ENCODE assay signal across 8 mouse cellular contexts in genomic region chr17:56039345-56039744, GRCm38 (mm10). TPM values are rescaled to one million over a fixed set of nuclear protein-coding genes. Genes with fewer than 3 reads are reported as not detected.
DNase-seq lines count a peak whose midpoint lies in the region; ATAC-seq and TF ChIP-seq lines count a peak whose summit lies in the region.

No protein-coding gene starts in this region.

- no peaks in the 10 kb centered on the region for H3K9me3 ChIP-seq in forebrain, embryonic 12.5 days
- no peaks in the 10 kb centered on the region for H3K9me3 ChIP-seq in intestine, embryonic 16.5 days (ENCODE audit: control insufficient read depth, low read length)
- H3K9me3 ChIP-seq in midbrain, embryonic 15.5 days = no peaks in the 10 kb centered on the region

- H3K9ac ChIP-seq in forebrain, embryonic 12.5 days = no peak overlapping the region
- 0 out of 2 replicates have a peak overlapping the region, but pooled peaks have one; percentile 58 for H3K9ac ChIP-seq in intestine, embryonic 16.5 days (ENCODE audit: low read depth, low read length)
- no peak overlapping the region for H3K9ac ChIP-seq in midbrain, embryonic 15.5 days

- H3K4me3 ChIP-seq in layer of hippocampus, adult 2 months = peak overlapping the region; percentile 69
- H3K4me3 ChIP-seq in forebrain, embryonic 12.5 days (replicated peaks) = 0 out of 2 replicates have a peak overlapping the region, but pooled peaks have one; percentile 68
- H3K4me3 ChIP-seq in intestine, embryonic 16.5 days (ENCODE audit: low read length) = peak overlapping the region; percentile 87
- peak overlapping the region; percentile 88 for H3K4me3 ChIP-seq in midbrain, embryonic 15.5 days

- 78% methylated on average over 4 of the region's 4 CpGs for WGBS in forebrain, embryonic 12.5 days
- 77% methylated on average over 4 of the region's 4 CpGs for WGBS in intestine, embryonic 16.5 days
- 82% methylated on average over 4 of the region's 4 CpGs for WGBS in midbrain, embryonic 15.5 days

- H3K27me3 ChIP-seq in forebrain, embryonic 12.5 days = no peaks in the 10 kb centered on the region
- H3K27me3 ChIP-seq in intestine, embryonic 16.5 days (replicated peaks; ENCODE audit: control insufficient read depth, insufficient read depth, low read length) = no peaks in the 10 kb centered on the region
- H3K27me3 ChIP-seq in midbrain, embryonic 15.5 days (replicated peaks) = no peaks in the 10 kb centered on the region

- peaks cover 29% of the 10 kb centered on the region for H3K4me1 ChIP-seq in forebrain, embryonic 12.5 days
- H3K4me1 ChIP-seq in intestine, embryonic 16.5 days (ENCODE audit: control insufficient read depth, insufficient read depth, low read length) = peaks cover 25% of the 10 kb centered on the region
- H3K4me1 ChIP-seq in midbrain, embryonic 15.5 days = peaks cover 34% of the 10 kb centered on the region

- no peak for ATAC-seq in forebrain, embryonic 12.5 days (ENCODE audit: low FRiP score)
- ATAC-seq in intestine, embryonic 16.5 days = no peak
- no peak for ATAC-seq in midbrain, embryonic 15.5 days (replicated peaks)

- intact Hi-C loops in left cerebral cortex, postnatal 10 days (cut with DNase I) = no loop called here

- TF ChIP-seq CTCF in layer of hippocampus, adult 2 months (conservative IDR thresholded peaks at IDR 0.05) = no peak

- H3K27ac ChIP-seq in layer of hippocampus, adult 2 months = peak overlapping the region; percentile 63; the same call in 1 of the 2 replicates
- no peak overlapping the region for H3K27ac ChIP-seq in forebrain, embryonic 12.5 days
- no peak overlapping the region for H3K27ac ChIP-seq in intestine, embryonic 16.5 days (ENCODE audit: low read length)
- peak overlapping the region; percentile 75; the same call in 1 of the 2 replicates for H3K27ac ChIP-seq in midbrain, embryonic 15.5 days

- peaks cover 17% of the 10 kb centered on the region for H3K36me3 ChIP-seq in forebrain, embryonic 12.5 days (replicated peaks)
- peaks cover 4% of the 10 kb centered on the region for H3K36me3 ChIP-seq in intestine, embryonic 16.5 days (ENCODE audit: control insufficient read depth, insufficient read depth, low read length)
- no peaks in the 10 kb centered on the region for H3K36me3 ChIP-seq in midbrain, embryonic 15.5 days (replicated peaks)

- peak overlapping the region; percentile 83 for H3K4me2 ChIP-seq in forebrain, embryonic 12.5 days
- H3K4me2 ChIP-seq in intestine, embryonic 16.5 days (ENCODE audit: low read depth, low read length) = peak overlapping the region; percentile 38; the same call in 1 of the 2 replicates
- peak overlapping the region; percentile 95 for H3K4me2 ChIP-seq in midbrain, embryonic 15.5 days

- DNase-seq in layer of hippocampus, adult 2 months (ENCODE audit: low spot score in 2 of 2) = no peak
- DNase-seq in layer of hippocampus, adult 9-10 months (ENCODE audit: low spot score) = no peak
- no peak for DNase-seq in urinary bladder, adult 18-20 months (ENCODE audit: low spot score in 2 of 2)
- no peak for DNase-seq in kidney, postnatal 36 days
- DNase-seq in left cerebral cortex, postnatal 10 days (ENCODE audit: extremely low spot score in 1 of 2, low spot score in 2 of 2) = no peak

RNA-seq across cellular contexts. Expression of gene Chaf1a, which starts 0.9 kb away (rescaled TPM):
- 1 to 10 TPM; 2.7 to 3.3 TPM for total RNA-seq in layer of hippocampus, adult 2 months (2021)
- 39.1 and 43.4 TPM in 2 replicates for polyA plus RNA-seq in forebrain, embryonic 12.5 days (2016; fragmentation: Nextera tagmentation; extraction: Ambion mirVana)
- 15.6 and 16.7 TPM in 2 replicates for polyA plus RNA-seq in intestine, embryonic 16.5 days (2015; fragmentation: Nextera tagmentation; extraction: Ambion mirVana)
- 5.0 and 5.5 TPM in 2 replicates for polyA plus RNA-seq in midbrain, embryonic 15.5 days (2015; fragmentation: Nextera tagmentation; extraction: Ambion mirVana)
- total RNA-seq in left cerebral cortex, postnatal 10 days (2021) = 1 to 10 TPM; 5.1 to 5.7 TPM

RNA-seq across cellular contexts. Expression of gene Sh3gl1, which starts 2.9 kb away (rescaled TPM):
- 10 to 100 TPM; 63.0 to 69.7 TPM for total RNA-seq in layer of hippocampus, adult 2 months (2021)
- polyA plus RNA-seq in forebrain, embryonic 12.5 days (2016; fragmentation: Nextera tagmentation; extraction: Ambion mirVana) = 130 and 135 TPM in 2 replicates
- polyA plus RNA-seq in intestine, embryonic 16.5 days (2015; fragmentation: Nextera tagmentation; extraction: Ambion mirVana) = 120 and 131 TPM in 2 replicates
- polyA plus RNA-seq in midbrain, embryonic 15.5 days (2015; fragmentation: Nextera tagmentation; extraction: Ambion mirVana) = 117 and 119 TPM in 2 replicates
- 10 to 100 TPM; 53.7 TPM for total RNA-seq in left cerebral cortex, postnatal 10 days (2021)

RNA-seq across cellular contexts. Expression of gene Mpnd, which starts 33.8 kb away (rescaled TPM):
- 100 to 1,000 TPM; 101 to 103 TPM for total RNA-seq in layer of hippocampus, adult 2 months (2021)
- polyA plus RNA-seq in forebrain, embryonic 12.5 days (2016; fragmentation: Nextera tagmentation; extraction: Ambion mirVana) = 184 and 186 TPM in 2 replicates
- 77.5 and 80.8 TPM in 2 replicates for polyA plus RNA-seq in intestine, embryonic 16.5 days (2015; fragmentation: Nextera tagmentation; extraction: Ambion mirVana)
- 152 and 167 TPM in 2 replicates for polyA plus RNA-seq in midbrain, embryonic 15.5 days (2015; fragmentation: Nextera tagmentation; extraction: Ambion mirVana)
- total RNA-seq in left cerebral cortex, postnatal 10 days (2021) = 100 to 1,000 TPM; 111 to 115 TPM

RNA-seq across cellular contexts. Expression of gene Stap2, which starts 34.0 kb away (rescaled TPM):
- total RNA-seq in layer of hippocampus, adult 2 months (2021) = 1 to 10 TPM; 2.2 to 2.8 TPM
- 4.2 and 4.6 TPM in 2 replicates for polyA plus RNA-seq in forebrain, embryonic 12.5 days (2016; fragmentation: Nextera tagmentation; extraction: Ambion mirVana)
- 65.6 and 79.6 TPM in 2 replicates for polyA plus RNA-seq in intestine, embryonic 16.5 days (2015; fragmentation: Nextera tagmentation; extraction: Ambion mirVana)
- polyA plus RNA-seq in midbrain, embryonic 15.5 days (2015; fragmentation: Nextera tagmentation; extraction: Ambion mirVana) = 5.8 and 6.0 TPM in 2 replicates
- 1 to 10 TPM; 4.4 TPM for total RNA-seq in left cerebral cortex, postnatal 10 days (2021)

RNA-seq across cellular contexts. Expression of gene Ubxn6, which starts 35.5 kb away (rescaled TPM):
- 10 to 100 TPM; 82.9 to 89.3 TPM for total RNA-seq in layer of hippocampus, adult 2 months (2021)
- polyA plus RNA-seq in forebrain, embryonic 12.5 days (2016; fragmentation: Nextera tagmentation; extraction: Ambion mirVana) = 49.7 and 50.8 TPM in 2 replicates
- 31.6 and 34.3 TPM in 2 replicates for polyA plus RNA-seq in intestine, embryonic 16.5 days (2015; fragmentation: Nextera tagmentation; extraction: Ambion mirVana)
- polyA plus RNA-seq in midbrain, embryonic 15.5 days (2015; fragmentation: Nextera tagmentation; extraction: Ambion mirVana) = 80.2 and 85.2 TPM in 2 replicates
- total RNA-seq in left cerebral cortex, postnatal 10 days (2021) = 10 to 100 TPM; 79.8 to 87.9 TPM

Comparison
In these comparisons a context has a peak if more than half of its experiments do, and no peak if none do; other contexts are left out.
1. H3K27ac ChIP-seq: peak in layer of hippocampus, adult 2 months (single experiment) and midbrain, embryonic 15.5 days (single experiment); none in forebrain, embryonic 12.5 days (single experiment) and intestine, embryonic 16.5 days (single experiment).
2. H3K4me2 ChIP-seq: peak in every context shown above with its lines; median percentile 95 in midbrain, embryonic 15.5 days; 83 in forebrain, embryonic 12.5 days; 38 in intestine, embryonic 16.5 days.
3. Peak in every context shown above with its lines, with median percentiles within 50 percentile points of each other: H3K4me3 ChIP-seq.